8 mouse cellular contexts compared by ENCODE assay signal in genomic region chr13:31992409-31993201, GRCm38 (mm10).
DNase-seq lines count a peak whose midpoint lies in the region; ATAC-seq lines count a peak whose summit lies in the region.

No protein-coding gene starts in this region.

- intact Hi-C loops in heart, postnatal 25 days (cut with DNase I), result no loop called here

- DNase-seq in heart, adult 18-20 months, result peak; percentile 27 to 49
- DNase-seq in heart, postnatal 25 days (ENCODE audit: low spot score), result no peak
- DNase-seq in embryo, embryonic 11 days, result peak; percentile 63
- peak; percentile 29 for DNase-seq in lung, postnatal 25 days (ENCODE audit: low spot score)
- DNase-seq in cerebellum, adult 18-20 months, result no peak
- DNase-seq in natural killer cell, adult 2 months (ENCODE audit: low spot score in 2 of 2), result no peak

- peak; percentile 81 to 93 for ATAC-seq in hematopoietic stem cell, adult 5-6 weeks (replicated peaks in 1 of 2; ENCODE audit: insufficient read depth in 1 of 2, low FRiP score in 2 of 2, low TSS enrichment in 1 of 2, low read depth in 1 of 2, poor library complexity in 2 of 2, severe bottlenecking in 2 of 2)
- ATAC-seq in activated CD4-positive, CD25-positive, alpha-beta regulatory T cell, adult 4 months, result no peak

Comparison
In these comparisons a context has a peak if more than half of its experiments do, and no peak if none do; other contexts are left out.
1. DNase-seq: peak in heart, adult 18-20 months (2 of 2), embryo, embryonic 11 days (single experiment) and lung, postnatal 25 days (single experiment); none in heart, postnatal 25 days (single experiment), cerebellum, adult 18-20 months (0 of 2) and natural killer cell, adult 2 months (0 of 2).